Mouse (Mus musculus) kidney, adult 18-20 months (tissue): ENCODE data around the gene Actl6a.

Experiments
- DNase-seq: peaks from one replicate; pipeline ENCODE4 v3.0.0; 2021

Actl6a gene

DNA sequence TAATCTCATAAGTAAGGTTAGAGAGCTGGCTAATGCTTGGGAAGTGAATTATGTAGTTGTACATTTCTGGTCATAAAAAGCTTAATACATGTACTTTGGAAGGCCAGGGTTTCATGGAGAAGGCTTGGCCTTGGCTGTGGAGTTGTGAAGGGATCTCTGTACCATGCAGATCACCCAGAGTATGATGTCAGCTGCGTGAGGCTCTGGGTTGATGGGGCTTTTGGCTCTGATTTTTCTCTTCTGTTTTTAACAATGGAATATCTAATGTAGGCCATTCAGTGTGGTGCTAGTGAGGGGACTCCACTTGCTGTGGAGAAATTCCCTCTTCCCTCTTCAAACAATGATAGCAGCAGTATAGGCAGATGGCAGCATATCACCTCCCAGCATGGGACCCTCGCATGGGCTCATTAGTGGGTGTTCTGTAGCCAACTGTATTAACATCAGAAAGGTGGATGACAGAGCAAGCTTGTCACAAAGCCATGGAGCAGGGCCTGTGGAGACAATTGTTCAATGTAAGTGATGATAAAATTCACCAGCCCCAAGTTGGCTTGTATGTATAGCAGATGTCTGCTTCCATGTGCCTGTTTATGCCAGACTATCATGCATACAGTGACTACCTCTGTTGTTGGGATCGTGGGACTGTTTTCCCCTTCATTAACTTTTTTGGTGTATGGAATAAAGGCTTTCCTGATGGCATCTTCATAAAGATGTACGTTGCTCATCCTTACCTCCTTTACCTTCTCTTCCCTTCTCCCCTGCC is 43.9 kb downstream of the Actl6a start:
- DNase-seq = no peak

DNA sequence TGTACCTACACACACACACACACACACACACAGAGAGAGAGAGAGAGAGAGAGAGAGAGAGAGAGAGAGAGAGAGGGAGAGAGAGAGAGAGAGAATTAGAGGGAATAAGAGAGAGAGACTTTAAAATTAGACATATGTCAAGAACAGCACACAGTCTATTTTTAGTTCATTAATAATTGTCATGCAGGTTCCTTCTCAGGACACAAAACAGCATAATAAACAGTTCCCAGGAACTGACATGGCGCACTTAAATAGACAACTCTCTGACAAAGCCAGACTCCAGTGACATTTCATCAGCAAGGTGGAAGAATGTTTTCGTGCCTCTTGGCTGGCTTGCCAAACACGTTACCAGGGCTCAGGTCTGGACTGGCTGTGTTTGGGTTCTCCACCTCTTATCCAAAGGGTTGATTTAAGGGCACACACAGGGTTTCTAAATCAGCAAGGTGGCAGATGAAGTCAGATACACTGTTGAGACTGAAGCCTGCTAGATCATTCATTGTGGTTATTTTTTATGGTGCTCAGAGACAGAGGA is 48.4 kb downstream of the Actl6a start:
- DNase-seq = no peak

DNA sequence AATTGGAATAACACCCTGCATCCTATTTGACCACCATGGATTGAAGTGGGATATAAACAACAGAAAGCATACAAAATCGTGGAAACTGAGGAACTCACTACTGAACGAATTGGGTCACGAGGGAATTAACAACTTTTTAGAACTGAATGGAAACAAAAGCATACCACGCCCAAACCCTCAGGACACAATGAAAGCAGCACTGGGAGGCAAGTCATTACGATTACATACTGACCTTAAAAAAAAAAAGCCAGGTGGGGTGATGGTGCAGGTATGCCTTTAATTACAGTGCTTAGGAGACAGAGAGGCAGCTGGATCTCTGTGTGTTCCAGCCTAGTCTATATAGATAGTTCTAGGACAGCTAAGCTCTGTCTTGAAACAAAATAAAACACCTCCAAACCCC is 53.1 kb downstream of the Actl6a start:
- DNase-seq = no peak

DNA sequence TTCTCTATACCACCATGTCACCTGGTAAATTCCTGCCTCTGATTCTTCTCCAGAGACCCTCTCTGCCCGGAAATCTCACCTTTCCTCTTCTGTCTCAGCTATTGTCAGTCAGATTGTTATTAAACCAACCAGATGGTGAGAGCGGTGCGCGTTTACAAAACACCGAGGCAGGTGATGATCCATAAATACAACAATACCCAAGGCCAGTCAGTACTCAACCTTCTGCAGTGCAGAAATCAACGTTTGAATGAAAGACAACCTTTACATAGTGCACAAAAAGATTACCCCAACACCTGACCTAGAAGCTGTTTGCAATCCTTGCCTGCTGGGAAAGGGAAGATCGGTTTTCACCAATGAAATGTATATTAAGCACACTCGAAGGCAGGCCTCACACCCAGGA is 56.9 kb downstream of the Actl6a start:
- no peak for DNase-seq

DNA sequence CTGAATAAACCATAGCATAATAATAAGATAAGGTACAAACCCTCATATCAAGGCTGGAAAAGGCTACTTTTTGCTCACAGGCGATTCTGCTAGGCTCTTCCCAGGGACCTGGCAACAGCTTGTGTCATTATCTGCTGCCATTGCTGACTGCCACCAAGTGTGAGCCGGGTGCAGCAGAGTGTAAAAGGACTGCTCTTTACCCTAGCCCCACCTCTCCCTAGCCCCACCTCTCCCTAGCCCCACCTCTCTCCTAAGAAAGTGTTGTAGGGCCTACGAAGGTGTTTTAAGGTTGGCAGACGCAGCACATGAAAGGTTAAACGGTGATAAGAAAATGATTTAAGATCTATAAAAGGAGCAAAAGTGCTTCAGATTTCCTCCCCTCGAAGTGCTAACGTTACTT is 57.8 kb downstream of the Actl6a start:
- DNase-seq = no peak

DNA sequence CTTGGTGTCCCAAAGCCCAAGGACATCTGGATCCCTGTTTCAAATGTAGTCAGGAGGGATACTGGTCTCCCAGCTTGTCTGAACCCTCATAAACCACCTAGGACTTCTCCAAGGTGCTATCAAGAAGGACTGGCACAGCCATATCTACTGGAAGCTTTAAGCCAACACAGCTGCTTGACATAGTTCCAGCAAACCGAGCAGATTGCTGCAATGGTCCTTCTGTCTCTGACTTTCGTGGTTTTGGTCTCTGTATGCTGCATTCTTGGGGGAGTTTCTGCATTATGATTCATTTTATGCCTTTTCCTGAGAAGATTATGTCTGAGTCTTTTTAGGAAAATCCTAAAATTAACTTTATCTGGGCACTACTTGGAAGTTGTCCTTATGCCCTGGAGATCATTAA is 64.7 kb downstream of the Actl6a start:
- DNase-seq = no peak
